Mouse (Mus musculus) liver, embryonic 12.5 days (tissue): ENCODE results near the gene Sphk2. TPM values are rescaled to one million over a fixed set of nuclear protein-coding genes. Genes with fewer than 3 reads are reported as not detected.

Experiments
- ATAC-seq: fragments of 200-750 bp; cut with Nextera tagmentation; 2 replicates; pipeline ENCODE4 v1.8.0; 2017; ENCODE audit warnings: moderate number of reproducible peaks, mild to moderate bottlenecking, moderate library complexity
- H3K27ac ChIP-seq: fragments of 300-500 bp; sonication (generic); 2 replicates; pipeline ENCODE4 v1.5.1; 2016; ENCODE audit warnings: mild to moderate bottlenecking
- H3K27me3 ChIP-seq: fragments of 300-500 bp; sonication (generic); replicated peaks from 2 replicates; pipeline ENCODE4 v1.6.1; 2016; ENCODE audit warnings: mild to moderate bottlenecking, moderate library complexity
- H3K36me3 ChIP-seq: fragments of 300-500 bp; sonication (generic); 2 replicates; pipeline ENCODE4 v1.6.1; 2016; ENCODE audit warnings: mild to moderate bottlenecking, moderate library complexity
- H3K4me1 ChIP-seq: fragments of 300-500 bp; sonication (generic); 2 replicates; pipeline ENCODE4 v1.6.1; 2016
- H3K4me2 ChIP-seq: fragments of 300-500 bp; sonication (generic); 2 replicates; pipeline ENCODE4 v1.6.1; 2016; ENCODE audit warnings: mild to moderate bottlenecking, moderate library complexity
- H3K4me3 ChIP-seq: fragments of 300-500 bp; sonication (generic); 2 replicates; pipeline ENCODE4 v1.5.1; 2016; ENCODE audit warnings: mild to moderate bottlenecking, moderate library complexity
- H3K9ac ChIP-seq: fragments of 300-500 bp; sonication (generic); 2 replicates; pipeline ENCODE4 v1.6.1; 2016; ENCODE audit warnings: mild to moderate bottlenecking, moderate library complexity
- H3K9me3 ChIP-seq: fragments of 300-500 bp; sonication (generic); replicated peaks from 2 replicates; pipeline ENCODE4 v1.6.1; 2016; ENCODE audit warnings: mild to moderate bottlenecking, moderate library complexity
- WGBS: fragments of 180-500 bp; shearing (Covaris S2); methylation state at CpG from one replicate; pipeline ENCODE4 v1.1.7; 2016; ENCODE audit not compliant: insufficient replicate concordance; 5-methylcytosine and 5-hydroxymethylcytosine counted together
- polyA plus RNA-seq: library from polyadenylated mRNA; unstranded; fragments of >200 nt; fragmentation: Nextera tagmentation; extraction: Ambion mirVana; gene quantifications from 2 replicates; pipeline ENCODE4 v1.2.1, GENCODE M21; 2016

The Sphk2 gene
- polyA plus RNA-seq, 1 experiment from 2014 or later, result 16.1 TPM

DNA sequence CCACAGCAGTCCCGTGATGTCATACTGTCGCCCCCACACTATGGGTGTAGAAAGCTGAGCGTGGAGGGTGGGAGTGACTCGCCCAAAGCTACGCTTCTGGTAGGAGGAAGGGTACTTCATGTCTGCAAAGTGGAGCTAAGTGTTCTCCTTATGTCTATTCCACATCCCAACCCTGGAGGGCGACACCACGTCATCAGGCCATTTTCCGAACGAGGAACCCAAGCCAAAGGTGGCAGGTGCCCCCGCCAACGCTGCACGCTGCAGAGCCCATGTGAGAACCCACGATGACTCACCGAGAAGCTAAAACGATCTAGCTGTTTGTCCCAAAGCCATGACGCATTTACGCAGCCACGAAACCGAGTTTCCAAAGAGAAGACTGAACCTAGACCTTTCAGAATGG, 24.5 kb upstream of the Sphk2 start:
- peaks cover 31% of the 10 kb centered on the region for H3K27me3 ChIP-seq
- peak overlapping the region; percentile 52 for H3K4me2 ChIP-seq
- H3K4me1 ChIP-seq, result peaks cover 17% of the 10 kb centered on the region
- H3K9me3 ChIP-seq, result 0 out of 2 replicates have a peak, but pooled peaks cover 4% of the 10 kb centered on the region
- WGBS, result 29% methylated on average over 19 of the region's 19 CpGs
- no peaks in the 10 kb centered on the region for H3K36me3 ChIP-seq
- H3K27ac ChIP-seq, result no peak overlapping the region
- peak overlapping the region; percentile 22; the same call in 1 of the 2 replicates for H3K4me3 ChIP-seq
- ATAC-seq, result no peak
- H3K9ac ChIP-seq, result no peak overlapping the region

- ATAC-seq, result no peak; the same call in 1 of the 2 replicates
- H3K27ac ChIP-seq, result no peak overlapping the region
- no peak overlapping the region for H3K9ac ChIP-seq
- peak overlapping the region; percentile 52 for H3K4me2 ChIP-seq
- peaks cover 31% of the 10 kb centered on the region for H3K27me3 ChIP-seq
- no peaks in the 10 kb centered on the region for H3K36me3 ChIP-seq
- 0 out of 2 replicates have a peak, but pooled peaks cover 3% of the 10 kb centered on the region for H3K9me3 ChIP-seq
- H3K4me1 ChIP-seq, result peaks cover 17% of the 10 kb centered on the region
- peak overlapping the region; percentile 22; the same call in 1 of the 2 replicates for H3K4me3 ChIP-seq
- WGBS, result 28% methylated on average over 11 of the region's 11 CpGs
Measured at GRCm38 (mm10) chr7:45741777-45742176, 24.0 kb upstream of the Sphk2 start.

- 39% methylated on average over 12 of the region's 12 CpGs for WGBS
- Histone ChIP-seq H3K27ac (no peak overlapping the region), H3K27me3 (peaks cover 31% of the 10 kb centered on the region), H3K4me3 (no peak overlapping the region; the same call in 1 of the 2 replicates), H3K4me1 (peaks cover 17% of the 10 kb centered on the region), H3K4me2 (peak overlapping the region; percentile 52), H3K9ac (no peak overlapping the region), H3K9me3 (no peaks in the 10 kb centered on the region), H3K36me3 (no peaks in the 10 kb centered on the region)
- ATAC-seq, result no peak
Measured at GRCm38 (mm10) chr7:45741308-45741707, 23.5 kb upstream of the Sphk2 start.

- no peak overlapping the region for H3K9ac ChIP-seq
- no peak overlapping the region for H3K4me2 ChIP-seq
- no peak overlapping the region for H3K27ac ChIP-seq
- no peak overlapping the region for H3K4me3 ChIP-seq
- H3K36me3 ChIP-seq, result no peaks in the 10 kb centered on the region
- H3K27me3 ChIP-seq, result peaks cover 26% of the 10 kb centered on the region; the same call in 1 of the 2 replicates
- H3K9me3 ChIP-seq, result no peaks in the 10 kb centered on the region
- no peak for ATAC-seq
- WGBS, result 60% methylated on average over 10 of the region's 10 CpGs
- peaks cover 17% of the 10 kb centered on the region for H3K4me1 ChIP-seq
Measured at GRCm38 (mm10) chr7:45739820-45740219, 22.0 kb upstream of the Sphk2 start.

- ATAC-seq, result no peak
- H3K9me3 ChIP-seq, result no peaks in the 10 kb centered on the region
- H3K9ac ChIP-seq, result no peak overlapping the region
- 6% methylated on average over 9 of the region's 9 CpGs for WGBS
- no peaks in the 10 kb centered on the region for H3K36me3 ChIP-seq
- peaks cover 26% of the 10 kb centered on the region; the same call in 1 of the 2 replicates for H3K27me3 ChIP-seq
- H3K4me3 ChIP-seq, result no peak overlapping the region
- no peak overlapping the region for H3K4me2 ChIP-seq
- peaks cover 17% of the 10 kb centered on the region for H3K4me1 ChIP-seq
- no peak overlapping the region for H3K27ac ChIP-seq
Measured at GRCm38 (mm10) chr7:45739162-45739763, 21.5 kb upstream of the Sphk2 start.

- Histone ChIP-seq H3K4me2 (no peak overlapping the region), H3K4me3 (no peak overlapping the region), H3K9ac (no peak overlapping the region), H3K27ac (no peak overlapping the region), H3K36me3 (peaks cover 11% of the 10 kb centered on the region), H3K27me3 (no peaks in the 10 kb centered on the region), H3K9me3 (no peaks in the 10 kb centered on the region), H3K4me1 (peaks cover 22% of the 10 kb centered on the region)
- no peak for ATAC-seq
- 46% methylated on average over 5 of the region's 5 CpGs for WGBS
Measured at GRCm38 (mm10) chr7:45733477-45733876, 15.7 kb upstream of the Sphk2 start.

DNA sequence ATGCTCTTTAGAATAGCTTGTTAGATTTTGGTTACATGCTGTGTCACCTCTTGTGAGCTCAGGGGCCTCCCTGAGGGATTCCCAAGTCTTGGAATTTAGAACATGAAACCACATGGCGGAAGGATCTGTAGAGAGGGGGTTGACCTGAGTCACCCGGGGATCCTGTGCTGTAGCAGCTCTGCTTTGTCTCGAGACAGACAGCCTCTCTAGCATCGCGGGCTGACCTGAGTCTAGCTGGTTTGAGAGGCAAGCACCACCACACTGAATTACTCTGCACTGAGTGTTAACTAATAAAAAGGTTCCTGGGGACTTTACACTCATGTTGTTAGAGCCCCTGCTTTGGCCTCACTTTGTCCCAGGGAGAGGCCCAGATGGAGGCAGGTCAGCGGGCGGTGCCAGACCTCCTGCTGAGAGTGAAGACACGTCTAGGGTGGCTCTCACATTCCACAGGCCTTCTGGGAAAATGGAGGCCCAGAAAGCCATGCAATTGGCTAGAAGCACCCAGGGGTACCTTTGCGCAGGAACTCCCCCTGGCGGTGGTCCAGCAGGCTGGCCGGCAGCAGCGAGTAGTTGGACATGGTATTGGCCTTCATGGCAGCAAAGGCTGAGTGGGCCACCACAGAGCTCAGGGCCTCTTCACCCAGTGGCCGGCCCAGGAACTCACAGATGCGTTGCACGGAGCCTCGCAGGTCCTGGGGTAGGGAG, 13.1 kb upstream of the Sphk2 start:
- peak; percentile 31 for ATAC-seq
- Histone ChIP-seq H3K27ac (no peak overlapping the region; the same call in 1 of the 2 replicates), H3K9ac (no peak overlapping the region), H3K4me2 (no peak overlapping the region), H3K4me1 (peaks cover 22% of the 10 kb centered on the region), H3K36me3 (peaks cover 35% of the 10 kb centered on the region), H3K4me3 (no peak overlapping the region), H3K9me3 (no peaks in the 10 kb centered on the region), H3K27me3 (no peaks in the 10 kb centered on the region)
- 20% methylated on average over 16 of the region's 16 CpGs for WGBS

- peaks cover 67% of the 10 kb centered on the region for H3K36me3 ChIP-seq
- H3K4me2 ChIP-seq, result no peak overlapping the region
- H3K27ac ChIP-seq, result no peak overlapping the region
- no peak for ATAC-seq
- 68% methylated on average over 3 of the region's 3 CpGs for WGBS
- no peaks in the 10 kb centered on the region for H3K9me3 ChIP-seq
- peaks cover 22% of the 10 kb centered on the region for H3K4me1 ChIP-seq
- no peak overlapping the region for H3K9ac ChIP-seq
- H3K4me3 ChIP-seq, result no peak overlapping the region
- H3K27me3 ChIP-seq, result no peaks in the 10 kb centered on the region
Measured at GRCm38 (mm10) chr7:45727625-45728024, 9.8 kb upstream of the Sphk2 start.

GRCm38 (mm10) chr7:45726419-45726818, 8.6 kb upstream of the Sphk2 start:
- Histone ChIP-seq H3K4me3 (no peak overlapping the region), H3K36me3 (peaks cover 79% of the 10 kb centered on the region), H3K9ac (no peak overlapping the region), H3K4me2 (no peak overlapping the region), H3K27me3 (no peaks in the 10 kb centered on the region), H3K9me3 (no peaks in the 10 kb centered on the region), H3K27ac (no peak overlapping the region), H3K4me1 (peaks cover 22% of the 10 kb centered on the region)
- 89% methylated on average over 10 of the region's 10 CpGs for WGBS
- no peak for ATAC-seq

- Histone ChIP-seq H3K27me3 (no peaks in the 10 kb centered on the region), H3K9ac (no peak within 1 kb of the TSS), H3K4me3 (no peak within 1 kb of the TSS), H3K27ac (no peak within 1 kb of the TSS), H3K4me2 (no peak within 1 kb of the TSS), H3K9me3 (no peaks in the 10 kb centered on the region), H3K36me3 (peaks cover 86% of the 10 kb centered on the region), H3K4me1 (peaks cover 22% of the 10 kb centered on the region)
- ATAC-seq, result no peak
- WGBS, result 82% methylated on average over 11 of the region's 11 CpGs
Measured at GRCm38 (mm10) chr7:45725713-45726112, 7.9 kb upstream of the Sphk2 start, which contains the start of gene Spaca4. Gene Spaca4, minus strand, starts transcription at chr7:45725813.

DNA sequence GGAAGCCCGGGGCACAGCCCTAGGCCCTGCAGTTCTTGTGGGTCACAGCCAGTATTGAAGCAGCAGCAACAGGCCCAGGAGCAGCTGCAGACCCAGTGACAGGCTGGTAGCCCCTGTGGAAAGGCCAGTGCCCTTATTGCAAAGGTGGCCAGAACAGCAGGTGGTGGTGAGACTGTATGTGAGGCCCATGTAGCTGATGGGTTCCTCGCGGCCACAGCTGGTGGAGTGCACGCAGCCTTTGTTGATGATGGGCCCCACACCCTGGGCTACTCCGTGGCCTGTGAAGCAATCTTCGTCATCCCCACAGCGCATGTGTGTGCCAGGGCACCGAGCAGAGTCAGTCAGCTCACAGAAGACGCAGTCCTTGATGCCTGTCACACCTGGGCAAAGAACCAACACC, 7.3 kb upstream of the Sphk2 start:
- ATAC-seq, result no peak
- no peak overlapping the region for H3K27ac ChIP-seq
- no peaks in the 10 kb centered on the region for H3K27me3 ChIP-seq
- 81% methylated on average over 9 of the region's 9 CpGs for WGBS
- H3K9me3 ChIP-seq, result no peaks in the 10 kb centered on the region
- peaks cover 22% of the 10 kb centered on the region for H3K4me1 ChIP-seq
- peaks cover 92% of the 10 kb centered on the region for H3K36me3 ChIP-seq
- H3K9ac ChIP-seq, result no peak overlapping the region
- no peak overlapping the region for H3K4me3 ChIP-seq
- no peak overlapping the region for H3K4me2 ChIP-seq

- H3K27me3 ChIP-seq, result no peaks in the 10 kb centered on the region
- no peak overlapping the region for H3K27ac ChIP-seq
- peaks cover 27% of the 10 kb centered on the region for H3K4me1 ChIP-seq
- peaks cover 98% of the 10 kb centered on the region for H3K36me3 ChIP-seq
- H3K9ac ChIP-seq, result no peak overlapping the region
- WGBS, result 90% methylated on average over 14 of the region's 14 CpGs
- H3K4me2 ChIP-seq, result no peak overlapping the region
- H3K9me3 ChIP-seq, result no peaks in the 10 kb centered on the region
- ATAC-seq, result no peak
- no peak overlapping the region for H3K4me3 ChIP-seq
Measured at GRCm38 (mm10) chr7:45723781-45724180, 6.0 kb upstream of the Sphk2 start.
